Mouse (Mus musculus) liver, adult 2 months (tissue): ENCODE results near the gene Nedd4.

ENCODE experiments used
- CTCF ChIP-seq: fragments of 200-500 bp; IDR thresholded peaks from 2 replicates; pipeline ENCODE4 v1.5.1; 2011; ENCODE audit warnings: low read depth, low read length, control low read depth
- POLR2A ChIP-seq: fragments of 200-500 bp; IDR thresholded peaks from 2 replicates; pipeline ENCODE4 v1.6.1; 2011; ENCODE audit warnings: low read length, control low read depth; ENCODE audit not compliant: insufficient read depth; ENCODE audit errors: extremely low read depth

- TF ChIP-seq POLR2A (no peak), CTCF (no peak)
Measured at GRCm38 (mm10) chr9:72790530-72791212, 128.5 kb downstream of the Nedd4 start.
